Mouse (Mus musculus): Measurements from ENCODE around the gene Bdnf. TPM values are rescaled to one million over a fixed set of nuclear protein-coding genes. Genes with fewer than 3 reads are reported as not detected.

The Bdnf gene
- polyA plus RNA-seq, 1 experiment from 2014 or later = 0.67 TPM

DNA sequence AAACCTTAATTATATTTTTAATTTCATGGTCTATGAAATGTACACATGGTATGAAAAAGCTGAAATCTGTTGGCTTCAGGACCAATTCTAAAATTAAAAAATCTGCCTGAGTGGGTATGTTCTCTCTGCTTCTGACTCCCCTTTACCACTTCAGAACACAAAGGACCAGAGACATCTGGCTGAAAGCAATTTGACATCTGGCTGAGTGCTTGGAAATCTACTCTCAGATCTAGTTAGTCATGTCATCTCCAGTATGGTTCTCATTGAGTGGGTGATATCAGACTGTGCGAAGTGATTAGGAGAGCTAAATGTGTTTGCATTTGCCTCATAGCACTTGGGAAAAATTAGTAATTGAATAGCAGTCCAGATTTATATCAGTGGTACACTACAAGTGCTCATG lies 36.5 kb downstream of the Bdnf start:
- no peaks in the 10 kb centered on the region for H3K4me1 ChIP-seq
- no peak overlapping the region for H3K4me3 ChIP-seq
- H3K36me3 ChIP-seq = no peaks in the 10 kb centered on the region
- no peaks in the 10 kb centered on the region for H3K9me3 ChIP-seq
- no peak overlapping the region for H3K4me2 ChIP-seq
- ATAC-seq (ENCODE audit: borderline replicate concordance, extremely low read depth, low FRiP score, low TSS enrichment) = no peak
- H3K27ac ChIP-seq = no peak overlapping the region
- WGBS = 67% methylated on average over 1 of the region's 1 CpGs
- H3K9ac ChIP-seq = no peak overlapping the region
- no peaks in the 10 kb centered on the region for H3K27me3 ChIP-seq

DNA sequence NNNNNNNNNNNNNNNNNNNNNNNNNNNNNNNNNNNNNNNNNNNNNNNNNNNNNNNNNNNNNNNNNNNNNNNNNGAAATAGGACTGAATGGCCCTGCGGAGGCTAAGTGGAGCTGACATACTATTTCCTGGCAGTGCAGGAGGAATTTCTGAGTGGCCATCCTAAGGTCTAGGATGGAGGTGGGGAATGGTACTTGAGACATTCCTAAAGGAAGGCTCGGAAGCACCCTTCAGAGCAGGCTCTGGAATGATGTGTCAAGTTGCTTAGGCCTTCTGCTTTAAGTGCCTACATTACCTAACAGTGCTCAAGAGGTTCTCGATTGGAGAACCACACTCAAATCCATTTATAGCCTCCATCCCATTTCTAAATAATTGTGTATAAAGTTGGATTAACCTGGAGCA lies 50.8 kb downstream of the Bdnf start:
- ATAC-seq (ENCODE audit: borderline replicate concordance, extremely low read depth, low FRiP score, low TSS enrichment) = no peak
- H3K9ac ChIP-seq = no peak overlapping the region

DNA sequence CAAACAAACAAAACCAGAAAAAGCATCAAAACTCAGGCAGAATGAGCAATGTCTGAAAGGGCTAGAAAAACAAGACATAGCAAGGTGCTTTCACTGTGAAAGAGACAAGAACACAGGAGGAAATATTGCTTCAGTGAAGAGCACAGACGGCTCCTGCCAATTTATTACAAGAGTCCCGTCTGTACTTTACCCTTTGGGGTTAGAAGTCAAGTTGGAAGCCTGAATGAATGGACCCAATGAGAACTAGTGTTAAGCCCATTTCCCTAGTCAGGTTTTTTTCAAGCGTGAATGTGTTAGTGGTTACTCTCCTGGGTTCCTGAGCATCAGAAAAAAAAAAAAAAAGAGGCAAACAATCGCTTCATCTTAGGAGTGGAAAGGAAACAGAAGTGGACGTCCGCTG lies 51.3 kb downstream of the Bdnf start:
- 38% methylated on average over 6 of the region's 6 CpGs for WGBS

More for the DNA sequence above, 50.8 kb downstream of the Bdnf start:
- no peaks in the 10 kb centered on the region for H3K4me1 ChIP-seq
- H3K27ac ChIP-seq = no peak overlapping the region
- WGBS = 46% methylated on average over 3 of the region's 3 CpGs
- H3K4me2 ChIP-seq = no peak overlapping the region
- no peaks in the 10 kb centered on the region for H3K27me3 ChIP-seq
- H3K36me3 ChIP-seq = no peaks in the 10 kb centered on the region
- H3K9me3 ChIP-seq = no peaks in the 10 kb centered on the region
- no peak overlapping the region for H3K4me3 ChIP-seq

DNA sequence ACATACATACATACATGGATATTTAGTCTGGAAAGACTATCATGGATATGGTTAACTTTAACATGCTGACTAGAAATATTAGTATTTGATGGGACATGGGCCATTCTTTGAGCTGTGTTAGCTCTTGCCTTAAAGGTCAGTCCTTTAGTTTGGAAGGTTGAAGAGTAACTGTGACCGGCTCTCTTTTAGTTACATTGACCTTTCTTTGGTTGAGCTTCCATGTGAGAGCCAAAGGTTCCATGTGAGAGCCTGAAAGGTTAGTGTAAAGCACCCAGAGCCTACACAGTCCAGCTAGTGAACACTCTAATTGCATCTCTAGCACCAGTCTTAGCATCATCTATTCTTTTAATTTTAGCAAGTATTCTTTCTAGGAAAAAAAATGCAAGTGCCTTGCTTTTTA lies 54.7 kb downstream of the Bdnf start:
- Histone ChIP-seq H3K4me1 (no peaks in the 10 kb centered on the region), H3K27ac (no peak overlapping the region), H3K36me3 (no peaks in the 10 kb centered on the region), H3K4me2 (no peak overlapping the region), H3K9ac (no peak overlapping the region), H3K9me3 (no peaks in the 10 kb centered on the region), H3K27me3 (no peaks in the 10 kb centered on the region), H3K4me3 (no peak overlapping the region)
- 93% methylated on average over 1 of the region's 1 CpGs for WGBS
- ATAC-seq (ENCODE audit: borderline replicate concordance, extremely low read depth, low FRiP score, low TSS enrichment) = no peak

More for the DNA sequence above, 51.3 kb downstream of the Bdnf start:
- Histone ChIP-seq H3K36me3 (no peaks in the 10 kb centered on the region), H3K27me3 (no peaks in the 10 kb centered on the region), H3K27ac (no peak overlapping the region), H3K4me1 (no peaks in the 10 kb centered on the region), H3K4me3 (no peak overlapping the region), H3K9me3 (no peaks in the 10 kb centered on the region), H3K4me2 (no peak overlapping the region), H3K9ac (no peak overlapping the region)
- ATAC-seq (ENCODE audit: borderline replicate concordance, extremely low read depth, low FRiP score, low TSS enrichment) = no peak

DNA sequence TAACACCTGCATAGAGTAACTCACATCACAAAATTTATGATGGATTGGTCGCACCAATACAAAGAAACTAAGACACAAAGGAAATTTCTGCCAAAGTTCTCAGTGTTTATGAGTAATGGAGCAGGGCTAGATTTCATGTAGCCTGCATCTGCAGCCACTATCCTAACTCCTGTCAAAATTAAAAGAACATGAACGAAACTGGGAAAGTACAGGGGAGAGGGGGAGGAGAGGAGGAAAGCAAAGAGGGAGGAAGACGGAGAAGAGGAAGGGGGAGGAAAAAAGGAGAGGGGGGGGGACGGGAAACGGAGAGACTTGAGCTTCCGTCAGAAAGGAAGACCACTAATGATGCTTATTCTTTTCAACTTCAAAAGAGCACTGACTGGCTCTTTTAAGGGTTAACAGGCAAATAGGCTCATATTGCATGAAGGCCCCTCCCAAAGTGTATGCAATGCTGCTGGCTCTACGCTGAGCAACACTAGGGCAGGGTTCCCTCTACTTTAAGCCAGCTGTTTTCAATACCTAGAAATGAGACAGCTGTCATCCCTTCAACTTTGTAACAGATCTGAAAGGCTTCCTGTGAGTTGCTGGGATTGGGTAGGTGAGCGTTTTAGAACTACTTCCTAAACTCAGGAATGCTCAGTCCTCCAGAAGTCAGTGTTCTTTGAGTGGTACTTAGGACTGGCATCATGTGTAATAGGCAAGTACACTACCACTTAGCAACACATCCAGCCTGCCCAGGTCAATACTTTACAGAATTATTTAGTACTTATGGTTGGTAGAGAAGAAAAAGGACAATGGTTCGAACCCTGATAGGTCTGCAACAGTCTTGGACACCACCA lies 58.9 kb downstream of the Bdnf start:
- H3K36me3 ChIP-seq = no peaks in the 10 kb centered on the region
- no peaks in the 10 kb centered on the region for H3K4me1 ChIP-seq
- H3K4me3 ChIP-seq = no peak overlapping the region
- no peaks in the 10 kb centered on the region for H3K9me3 ChIP-seq
- peak; percentile 49; the same call in 1 of the 2 replicates for ATAC-seq (ENCODE audit: borderline replicate concordance, extremely low read depth, low FRiP score, low TSS enrichment)
- peak overlapping the region; percentile 16; the same call in 1 of the 2 replicates for H3K4me2 ChIP-seq
- 28% methylated on average over 9 of the region's 9 CpGs for WGBS
- H3K27ac ChIP-seq = no peak overlapping the region
- H3K27me3 ChIP-seq = no peaks in the 10 kb centered on the region
- no peak overlapping the region for H3K9ac ChIP-seq

DNA sequence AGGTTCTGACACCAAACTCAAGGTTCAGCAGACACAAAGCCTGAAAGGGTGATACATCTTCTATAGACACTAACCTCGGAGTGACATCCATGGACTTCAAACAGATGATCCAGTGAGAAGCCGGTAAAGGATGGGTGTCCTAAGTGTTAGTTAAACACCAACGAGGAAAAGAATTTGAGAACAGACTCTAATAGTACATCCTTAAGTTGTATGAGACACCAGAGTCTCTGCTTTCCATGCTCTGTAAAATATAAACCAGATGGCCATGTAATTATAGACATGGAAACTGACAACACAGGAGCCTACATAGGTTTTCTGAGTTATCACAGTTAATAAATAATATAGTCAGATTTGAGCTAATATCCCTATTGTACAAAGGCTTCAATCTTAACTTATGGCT lies 59.7 kb downstream of the Bdnf start:
- Histone ChIP-seq H3K4me3 (no peak overlapping the region), H3K4me1 (no peaks in the 10 kb centered on the region), H3K27me3 (no peaks in the 10 kb centered on the region), H3K9me3 (no peaks in the 10 kb centered on the region), H3K36me3 (no peaks in the 10 kb centered on the region), H3K4me2 (no peak overlapping the region), H3K9ac (no peak overlapping the region), H3K27ac (no peak overlapping the region)
- WGBS = 63% methylated on average over 3 of the region's 3 CpGs
- ATAC-seq (ENCODE audit: borderline replicate concordance, extremely low read depth, low FRiP score, low TSS enrichment) = no peak

DNA sequence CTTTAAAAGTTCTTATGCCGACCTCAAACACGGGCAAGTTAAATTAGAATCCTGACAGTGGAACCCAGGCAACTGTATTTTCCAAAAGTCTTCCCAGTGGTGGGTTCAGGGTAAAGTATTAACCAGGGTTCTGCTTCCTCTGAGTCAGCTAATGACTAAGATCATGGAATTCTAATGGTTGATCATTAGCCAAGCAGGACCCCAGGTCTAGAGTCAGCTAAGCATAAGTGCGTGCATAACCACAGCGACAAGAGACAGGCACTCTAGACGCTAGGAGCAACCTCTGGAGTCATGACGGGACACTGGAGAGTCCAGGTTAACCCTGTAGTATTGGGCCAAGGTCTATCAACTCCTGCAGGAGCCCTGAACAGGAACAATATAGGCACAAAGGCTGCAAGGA lies 60.2 kb downstream of the Bdnf start:
- Histone ChIP-seq H3K9ac (no peak overlapping the region), H3K27ac (no peak overlapping the region), H3K27me3 (no peaks in the 10 kb centered on the region), H3K4me2 (no peak overlapping the region), H3K9me3 (no peaks in the 10 kb centered on the region), H3K4me1 (no peaks in the 10 kb centered on the region), H3K36me3 (no peaks in the 10 kb centered on the region), H3K4me3 (no peak overlapping the region)
- no peak for ATAC-seq (ENCODE audit: borderline replicate concordance, extremely low read depth, low FRiP score, low TSS enrichment)
- 74% methylated on average over 6 of the region's 6 CpGs for WGBS

DNA sequence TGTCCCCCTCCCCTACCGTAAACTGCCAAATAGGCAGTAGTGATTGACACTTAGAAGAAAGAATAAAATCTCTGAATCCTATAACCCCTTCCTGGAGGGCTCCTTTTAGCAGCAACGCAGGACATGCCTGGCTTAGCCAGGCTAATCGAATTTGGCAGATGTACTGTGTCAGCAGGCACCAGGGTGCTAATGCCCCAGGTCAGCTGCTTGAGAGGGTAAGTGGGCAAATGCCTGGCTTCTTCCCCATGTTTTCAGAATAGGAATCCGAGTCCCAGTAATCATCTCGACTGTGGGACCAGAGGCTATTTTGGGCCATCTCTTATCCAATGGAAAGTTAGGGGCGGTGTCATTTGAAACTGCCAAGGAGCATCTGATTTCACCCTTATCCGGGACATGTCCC lies 60.8 kb downstream of the Bdnf start:
- ATAC-seq (ENCODE audit: borderline replicate concordance, extremely low read depth, low FRiP score, low TSS enrichment) = no peak
- Histone ChIP-seq H3K27ac (no peak overlapping the region), H3K27me3 (no peaks in the 10 kb centered on the region), H3K4me3 (no peak overlapping the region), H3K36me3 (no peaks in the 10 kb centered on the region), H3K9ac (no peak overlapping the region), H3K9me3 (no peaks in the 10 kb centered on the region), H3K4me2 (no peak overlapping the region), H3K4me1 (no peaks in the 10 kb centered on the region)
- WGBS = 51% methylated on average over 7 of the region's 7 CpGs

DNA sequence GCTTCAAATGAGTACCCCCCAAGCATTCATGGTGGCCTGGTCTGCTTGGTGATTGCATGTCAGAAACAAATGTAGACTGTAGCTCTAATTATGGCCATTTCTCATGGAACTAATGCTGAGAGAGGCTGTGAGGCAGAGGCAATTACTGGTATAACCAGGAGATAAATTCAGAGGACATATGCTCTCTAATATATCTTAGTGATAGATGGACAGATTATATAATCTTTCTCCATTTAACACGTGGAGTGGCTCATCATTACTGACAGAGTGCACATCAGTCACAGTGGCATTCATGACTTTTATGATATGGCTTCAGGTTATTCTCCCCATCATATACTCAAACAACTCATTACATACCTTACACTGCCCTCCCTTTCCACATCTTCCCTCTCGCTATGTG lies 61.8 kb downstream of the Bdnf start:
- no peak for ATAC-seq (ENCODE audit: borderline replicate concordance, extremely low read depth, low FRiP score, low TSS enrichment)

DNA sequence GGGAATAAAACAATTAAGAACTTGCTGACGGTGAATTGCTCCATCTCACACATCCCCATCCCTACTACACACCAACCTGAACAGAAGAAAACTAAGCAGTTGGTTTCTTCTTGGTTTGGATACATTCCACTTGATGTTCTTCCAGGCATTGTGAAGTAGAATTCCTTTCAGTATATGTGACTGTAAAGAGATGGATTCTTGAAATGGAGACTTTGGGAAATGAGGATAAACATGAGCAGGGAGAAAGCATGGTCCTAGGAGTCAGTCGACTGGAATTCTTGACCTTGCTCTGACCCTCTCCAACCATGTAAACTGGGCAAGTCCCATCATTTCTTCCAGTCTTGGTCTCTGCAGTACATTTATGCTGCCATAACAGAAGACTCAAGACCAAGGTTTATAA lies 63.8 kb downstream of the Bdnf start:
- no peaks in the 10 kb centered on the region for H3K4me1 ChIP-seq
- no peak overlapping the region for H3K4me2 ChIP-seq
- H3K36me3 ChIP-seq = no peaks in the 10 kb centered on the region
- no peaks in the 10 kb centered on the region for H3K27me3 ChIP-seq
- H3K4me3 ChIP-seq = no peak overlapping the region
- no peak for ATAC-seq (ENCODE audit: borderline replicate concordance, extremely low read depth, low FRiP score, low TSS enrichment)
- no peaks in the 10 kb centered on the region for H3K9me3 ChIP-seq
- no peak overlapping the region for H3K9ac ChIP-seq
- WGBS = 48% methylated on average over 2 of the region's 2 CpGs
- no peak overlapping the region for H3K27ac ChIP-seq

More for the DNA sequence above, 61.8 kb downstream of the Bdnf start:
- H3K27ac ChIP-seq = no peak overlapping the region
- H3K9me3 ChIP-seq = no peaks in the 10 kb centered on the region
- no peak overlapping the region for H3K9ac ChIP-seq
- no peak overlapping the region for H3K4me3 ChIP-seq
- H3K27me3 ChIP-seq = no peaks in the 10 kb centered on the region
- H3K4me1 ChIP-seq = no peaks in the 10 kb centered on the region
- no peaks in the 10 kb centered on the region for H3K36me3 ChIP-seq
- 66% methylated on average over 2 of the region's 2 CpGs for WGBS
- no peak overlapping the region for H3K4me2 ChIP-seq

DNA sequence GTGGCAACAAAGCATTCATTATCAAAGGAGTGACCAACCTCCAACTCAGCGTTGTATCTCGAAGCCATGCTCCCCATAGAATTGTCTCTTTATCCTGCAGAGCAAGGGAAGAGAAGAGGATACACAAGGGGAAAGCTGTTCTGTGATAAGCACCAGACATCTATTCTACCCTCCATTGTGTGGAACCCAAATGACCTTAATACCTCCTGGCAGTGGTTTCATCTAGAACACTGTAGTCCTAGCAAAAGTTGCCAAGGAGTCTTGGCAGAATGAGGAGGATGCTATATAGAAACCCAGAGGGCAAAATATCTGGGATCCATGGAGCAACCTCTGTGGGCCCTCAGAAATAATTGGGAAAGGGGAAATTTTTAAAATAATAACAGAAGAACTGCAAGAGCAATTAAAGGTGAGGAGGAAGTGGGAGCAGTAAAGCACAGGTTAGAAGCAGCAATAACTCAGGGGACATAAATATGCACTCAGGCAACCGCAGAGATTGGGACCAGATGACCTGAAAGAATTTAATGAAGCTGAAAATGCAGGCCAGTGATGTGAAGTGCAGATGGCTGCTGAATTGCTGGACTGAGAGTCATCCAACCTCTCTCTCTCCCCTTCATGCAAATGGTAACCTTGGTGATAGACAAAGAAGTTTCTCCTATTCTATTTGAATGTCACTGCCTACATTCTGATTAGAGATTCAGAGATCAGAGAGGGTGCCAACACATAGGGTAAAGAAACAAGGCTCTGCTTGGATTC lies 68.9 kb downstream of the Bdnf start:
- no peak for ATAC-seq (ENCODE audit: borderline replicate concordance, extremely low read depth, low FRiP score, low TSS enrichment)
- H3K27me3 ChIP-seq = no peaks in the 10 kb centered on the region
- WGBS = 70% methylated on average over 3 of the region's 3 CpGs
- no peaks in the 10 kb centered on the region for H3K36me3 ChIP-seq
- no peak overlapping the region for H3K4me2 ChIP-seq
- H3K9me3 ChIP-seq = no peaks in the 10 kb centered on the region
- H3K9ac ChIP-seq = no peak overlapping the region
- no peak overlapping the region for H3K4me3 ChIP-seq
- H3K4me1 ChIP-seq = no peaks in the 10 kb centered on the region
- H3K27ac ChIP-seq = no peak overlapping the region

DNA sequence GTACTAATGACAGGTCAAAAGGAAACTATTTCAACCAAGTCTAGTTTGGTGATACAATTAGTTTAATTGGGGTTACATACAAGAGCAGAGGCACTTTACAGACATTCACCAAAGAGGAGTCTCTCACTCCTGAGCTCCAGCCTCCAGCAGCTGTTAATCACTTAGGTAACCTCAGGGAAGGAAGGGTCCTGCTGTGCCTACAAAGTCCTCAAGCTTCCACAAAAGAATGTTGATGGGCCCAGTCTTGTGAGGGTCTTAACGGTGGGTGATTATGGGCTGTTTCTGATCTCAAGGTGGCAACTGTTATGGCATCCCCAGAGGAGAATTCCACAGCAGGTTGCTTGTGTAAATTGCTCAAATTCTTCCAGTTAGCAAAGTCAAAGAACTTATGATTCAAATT lies 71.7 kb downstream of the Bdnf start:
- Histone ChIP-seq H3K27me3 (no peaks in the 10 kb centered on the region), H3K27ac (no peak overlapping the region), H3K4me1 (no peaks in the 10 kb centered on the region), H3K4me2 (no peak overlapping the region), H3K9ac (no peak overlapping the region), H3K36me3 (no peaks in the 10 kb centered on the region), H3K9me3 (no peaks in the 10 kb centered on the region), H3K4me3 (no peak overlapping the region)
- whole genome bisulfite sequencing = 9% methylated on average over 1 of the region's 1 CpGs
- no peak for ATAC-seq (ENCODE audit: borderline replicate concordance, extremely low read depth, low FRiP score, low TSS enrichment)

Measured in lung, embryonic 15.5 days (tissue).